Mouse (Mus musculus): ENCODE results near the gene Mettl5.

DNA sequence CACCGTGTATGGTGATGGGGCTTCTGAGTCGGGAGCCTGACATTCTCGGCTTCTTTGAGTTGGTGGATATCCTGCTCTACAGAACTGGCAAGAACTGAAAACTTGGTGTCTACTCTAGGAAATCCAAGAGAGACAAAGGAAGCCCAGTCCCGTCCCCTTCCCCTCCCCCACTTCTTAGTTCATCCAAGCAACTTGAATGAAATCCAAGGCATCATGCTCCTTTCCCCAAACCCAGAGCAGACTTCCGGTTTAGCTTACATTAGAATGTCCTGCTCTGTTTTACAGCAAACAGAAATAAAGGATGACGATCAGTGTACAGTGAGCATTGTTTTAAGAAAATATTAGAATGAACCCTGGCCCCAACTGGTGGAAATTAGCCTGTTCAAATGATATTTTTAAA lies 36.2 kb downstream of the Mettl5 start:
- TF ChIP-seq POLR2A (IDR thresholded peaks at IDR 0.05; ENCODE audit: low read depth, low read length), result no peak
- no peak for TF ChIP-seq CTCF (IDR thresholded peaks at IDR 0.05; ENCODE audit: extremely low read depth, insufficient read length, insufficient replicate concordance, low read depth, low read length)
